Mouse (Mus musculus) heart, adult 2 months (tissue): ENCODE data around the gene Olfr1121. TPM values are rescaled to one million over a fixed set of nuclear protein-coding genes. Genes with fewer than 3 reads are reported as not detected.
"Not testable (repeated sequence)": the region's sequence is repeated elsewhere in the genome, so short reads cannot be mapped to it uniquely, and the experiment has no call there.

Experiments
- DNase-seq, 2 experiments: peaks; one replicate each; pipeline ENCODE4 v3.0.0; 2021
- H3K27ac ChIP-seq: fragments of 200-600 bp; 2 replicates; pipeline ENCODE4 v1.8.1; 2022
- H3K27me3 ChIP-seq: fragments of 200-500 bp; 2 replicates; pipeline ENCODE4 v1.6.1; 2012; ENCODE audit warnings: mild to moderate bottlenecking, low read length, inconsistent platforms, mixed read lengths; ENCODE audit not compliant: control insufficient read depth, insufficient read depth
- H3K36me3 ChIP-seq: fragments of 200-500 bp; 2 replicates; pipeline ENCODE4 v1.6.1; 2012; ENCODE audit warnings: low read length, inconsistent platforms; ENCODE audit not compliant: control insufficient read depth, insufficient read depth
- H3K4me1 ChIP-seq: fragments of 200-500 bp; 2 replicates; pipeline ENCODE4 v1.6.1; 2011; ENCODE audit warnings: low read length; ENCODE audit not compliant: control insufficient read depth, insufficient read depth
- H3K4me3 ChIP-seq: fragments of 200-600 bp; 2 replicates; pipeline ENCODE4 v1.8.1; 2022
- H3K79me2 ChIP-seq: fragments of 200-500 bp; replicated peaks from 2 replicates; pipeline ENCODE4 v1.6.1; 2012; ENCODE audit warnings: mild to moderate bottlenecking, inconsistent platforms, low read length, moderate library complexity, mixed read lengths; ENCODE audit not compliant: control insufficient read depth, insufficient read depth
- H3K9ac ChIP-seq: fragments of 200-500 bp; 2 replicates; pipeline ENCODE4 v1.6.1; 2012; ENCODE audit warnings: low read depth, mild to moderate bottlenecking, control low read depth, inconsistent platforms, low read length, mixed read lengths
- CTCF ChIP-seq: fragments of 200-600 bp; IDR thresholded peaks from 2 replicates; pipeline ENCODE4 v1.8.1; 2022; ENCODE audit warnings: antibody characterized with exemption, mild to moderate bottlenecking, moderate library complexity
- EP300 ChIP-seq: fragments of 200-500 bp; IDR thresholded peaks from 2 replicates; pipeline ENCODE4 v1.6.1; 2011; ENCODE audit warnings: low read depth, low read length, control low read depth; ENCODE audit not compliant: insufficient read depth
- POLR2A ChIP-seq: fragments of 200-500 bp; IDR thresholded peaks from 2 replicates; pipeline ENCODE4 v1.6.1; 2011; ENCODE audit warnings: mild to moderate bottlenecking, low read depth, low read length, control low read depth; ENCODE audit not compliant: insufficient read depth
- WGBS: fragments of 180-500 bp; shearing (Covaris S2); methylation state at CpG from one replicate; pipeline ENCODE4 v1.1.7; 2018; 5-methylcytosine and 5-hydroxymethylcytosine counted together
- intact Hi-C: fragments of 180-260 bp; cut with DNase I; formaldehyde crosslinking; loops from one replicate; pipeline ENCODE4 v1.15.1; 2025
- long read RNA-seq: library from polyadenylated mRNA; stranded (forward); transcript quantifications from one replicate; pipeline ENCODE4 v2.0.0, GENCODE M21; 2021
- polyA plus RNA-seq: library from polyadenylated mRNA; depleted of rRNA; stranded (reverse); fragments of >200 nt; gene quantifications from 2 replicates; pipeline ENCODE4 v1.2.3, GENCODE M21; 2012; rRNA removed
- total RNA-seq, 2 experiments: library from RNA; stranded (reverse); gene quantifications; 2 replicates each; pipeline ENCODE4 v1.2.3; 2021

Olfr1121 gene
- total RNA-seq (not detected), polyA plus RNA-seq (not detected in 2 replicates)
- long read RNA-seq, result 0 reads

- TF ChIP-seq CTCF (no peak), POLR2A (no peak), EP300 (no peak)
- WGBS, result 32% methylated on average over 1 of the region's 1 CpGs
- intact Hi-C loops, result no loop called here
- H3K36me3 ChIP-seq, result no peaks in the 10 kb centered on the region
- H3K79me2 ChIP-seq, result no peaks in the 10 kb centered on the region
- no peaks in the 10 kb centered on the region for H3K4me1 ChIP-seq
- no peak within 1 kb of the TSS for H3K4me3 ChIP-seq
- no peak for DNase-seq
- H3K27ac ChIP-seq, result no peak within 1 kb of the TSS
- H3K27me3 ChIP-seq, result no peaks in the 10 kb centered on the region
- H3K9ac ChIP-seq, result no peak within 1 kb of the TSS
Observed at GRCm38 (mm10) chr2:87369595-87369994, at the start of gene Olfr1121. Olfr1121 (plus strand) TSS chr2:87369895.

- Histone ChIP-seq H3K4me3 (no peak within 1 kb of the TSS), H3K9ac (no peak within 1 kb of the TSS), H3K79me2 (no peaks in the 10 kb centered on the region), H3K4me1 (no peaks in the 10 kb centered on the region), H3K36me3 (no peaks in the 10 kb centered on the region), H3K27ac (no peak within 1 kb of the TSS), H3K27me3 (no peaks in the 10 kb centered on the region)
- DNase-seq, result no peak
- TF ChIP-seq CTCF (no peak), POLR2A (no peak), EP300 (no peak)
- WGBS, result 30% methylated on average over 2 of the region's 2 CpGs
- intact Hi-C loops, result no loop called here
Observed at GRCm38 (mm10) chr2:87354515-87354914, 15.2 kb upstream of the Olfr1121 start, which contains the start of gene Olfr1120. Olfr1120 (plus strand) TSS chr2:87354815.

- H3K27ac ChIP-seq, H3K4me3 ChIP-seq, H3K27me3 ChIP-seq, H3K9ac ChIP-seq, H3K36me3 ChIP-seq, DNase-seq, H3K79me2 ChIP-seq, intact Hi-C loops, H3K4me1 ChIP-seq: not testable (repeated sequence)
- WGBS, result 59% methylated on average over 2 of the region's 2 CpGs
Observed at GRCm38 (mm10) chr2:87360121-87360520, 9.6 kb upstream of the Olfr1121 start.

GRCm38 (mm10) chr2:87371726-87372125 lies 2.0 kb downstream of the Olfr1121 start:
- Histone ChIP-seq H3K27ac (no peak overlapping the region), H3K4me1 (no peaks in the 10 kb centered on the region), H3K9ac (no peak overlapping the region), H3K36me3 (no peaks in the 10 kb centered on the region), H3K27me3 (no peaks in the 10 kb centered on the region), H3K79me2 (no peaks in the 10 kb centered on the region), H3K4me3 (no peak overlapping the region)
- WGBS, result 64% methylated on average over 4 of the region's 4 CpGs
- TF ChIP-seq CTCF, result no peak
- no peak for TF ChIP-seq POLR2A
- no peak for TF ChIP-seq EP300
- intact Hi-C loops, result no loop called here
- no peak for DNase-seq

DNA sequence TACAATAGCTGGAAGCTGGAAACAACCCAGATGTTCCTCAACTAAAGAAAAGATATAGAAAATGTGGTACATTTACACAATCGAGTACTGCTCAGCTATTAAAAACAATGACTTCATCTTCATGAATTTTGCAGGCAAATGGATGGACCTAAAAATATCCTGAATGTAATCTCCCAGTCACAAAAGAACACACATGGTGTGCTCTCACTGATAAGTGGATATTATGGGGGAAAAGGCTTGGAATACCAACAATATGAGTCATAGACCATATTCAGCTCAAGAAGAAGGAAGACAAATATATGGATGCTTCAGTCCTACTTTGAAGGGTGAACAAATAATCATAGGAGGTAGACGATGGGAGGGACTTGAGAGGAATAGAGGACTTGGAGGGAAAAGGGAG lies 14.2 kb downstream of the Olfr1121 start:
- H3K36me3 ChIP-seq, result no peaks in the 10 kb centered on the region
- 30% methylated on average over 2 of the region's 2 CpGs for WGBS
- H3K4me1 ChIP-seq, result no peaks in the 10 kb centered on the region
- no peak overlapping the region for H3K27ac ChIP-seq
- TF ChIP-seq EP300 (no peak), POLR2A (no peak), CTCF (no peak)
- no peak for DNase-seq
- intact Hi-C loops, result no loop called here
- H3K4me3 ChIP-seq, result no peak overlapping the region
- no peak overlapping the region for H3K9ac ChIP-seq
- H3K79me2 ChIP-seq, result no peaks in the 10 kb centered on the region
- H3K27me3 ChIP-seq, result no peaks in the 10 kb centered on the region

- H3K27me3 ChIP-seq, result no peaks in the 10 kb centered on the region
- H3K36me3 ChIP-seq, result no peaks in the 10 kb centered on the region
- no peaks in the 10 kb centered on the region for H3K79me2 ChIP-seq
- no peak within 1 kb of the TSS for H3K27ac ChIP-seq
- no peaks in the 10 kb centered on the region for H3K4me1 ChIP-seq
- H3K4me3 ChIP-seq, result no peak within 1 kb of the TSS
- WGBS, result 77% methylated on average over 2 of the region's 2 CpGs
- no peak within 1 kb of the TSS for H3K9ac ChIP-seq
- no peak for TF ChIP-seq CTCF
- TF ChIP-seq POLR2A, result no peak
- no peak for TF ChIP-seq EP300
- intact Hi-C loops, result no loop called here
- DNase-seq, result no peak
Observed at GRCm38 (mm10) chr2:87385549-87385948, 15.9 kb downstream of the Olfr1121 start, which contains the start of gene Olfr1122. Olfr1122 (plus strand) TSS chr2:87385849.

DNA sequence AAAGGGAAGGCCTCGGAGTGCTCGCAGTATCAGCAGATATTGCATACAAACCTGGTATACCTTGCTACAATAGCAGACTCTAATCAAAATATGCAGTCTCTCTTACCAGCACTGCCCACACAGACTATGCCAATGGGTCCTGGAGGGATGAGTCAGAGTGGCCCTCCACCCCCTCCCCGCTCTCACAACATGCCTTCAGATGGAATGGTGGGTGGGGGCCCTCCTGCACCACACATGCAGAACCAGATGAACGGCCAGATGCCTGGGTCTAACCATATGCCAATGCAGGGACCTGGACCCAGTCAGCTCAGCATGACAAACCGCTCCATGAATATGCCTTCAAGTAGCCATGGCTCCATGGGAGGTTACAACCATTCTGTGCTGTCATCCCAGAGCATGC lies 23.9 kb downstream of the Olfr1121 start:
- H3K9ac ChIP-seq, intact Hi-C loops: not testable (repeated sequence)

More for the DNA sequence above, 23.9 kb downstream of the Olfr1121 start:
- H3K79me2 ChIP-seq, H3K27me3 ChIP-seq, H3K36me3 ChIP-seq, H3K27ac ChIP-seq, DNase-seq, H3K4me3 ChIP-seq, H3K4me1 ChIP-seq: not testable (repeated sequence)
- WGBS, result 81% methylated on average over 5 of the region's 5 CpGs
